Mouse (Mus musculus) hindlimb bud, embryonic 11.5 days (tissue): ENCODE measurements around the gene Mtnr1a.

ENCODE experiments used
- DNase-seq: peaks from one replicate; pipeline ENCODE4 v3.0.0-alpha.2; 2012; ENCODE audit warnings: low read depth, low spot score; ENCODE audit errors: extremely low spot score

The Mtnr1a gene

GRCm38 (mm10) chr8:45109371-45110063 is 40.6 kb downstream of the Mtnr1a start:
- no peak for DNase-seq

- no peak for DNase-seq
Measured at GRCm38 (mm10) chr8:45110064-45110812, 41.3 kb downstream of the Mtnr1a start.

- no peak for DNase-seq
Measured at GRCm38 (mm10) chr8:45110813-45111104, 41.8 kb downstream of the Mtnr1a start.

GRCm38 (mm10) chr8:45111820-45112219 is 42.9 kb downstream of the Mtnr1a start:
- no peak for DNase-seq

GRCm38 (mm10) chr8:45117588-45117987 is 48.7 kb downstream of the Mtnr1a start:
- DNase-seq, result no peak

- DNase-seq, result no peak
Measured at GRCm38 (mm10) chr8:45125680-45126079, 56.7 kb downstream of the Mtnr1a start.
